Mouse (Mus musculus): Measurements from ENCODE around the gene Opcml.

- no peak for TF ChIP-seq POLR2A (IDR thresholded peaks at IDR 0.05; ENCODE audit: low read depth, low read length)
- TF ChIP-seq CTCF (conservative IDR thresholded peaks at IDR 0.05; ENCODE audit: insufficient read depth, insufficient read length, low read depth, low read length), result no peak
These were observed 954.2 kb downstream of the Opcml start for GRCm38 (mm10) chr9:28744771-28745170.
